Mouse (Mus musculus) thymus, adult 2 months (tissue): Measurements from ENCODE around the gene Tst.

Experiments used
- CTCF ChIP-seq: fragments of 200-500 bp; IDR thresholded peaks from 2 replicates; pipeline ENCODE4 v1.5.1; 2012; ENCODE audit warnings: mild to moderate bottlenecking, control low read depth, low read length, moderate library complexity, borderline replicate concordance; ENCODE audit not compliant: control insufficient read depth, poor library complexity, insufficient read depth; ENCODE audit errors: extremely low read depth
- POLR2A ChIP-seq: fragments of 200-500 bp; IDR thresholded peaks from 2 replicates; pipeline ENCODE4 v1.6.1; 2012; ENCODE audit warnings: mild to moderate bottlenecking, low read length, control low read depth, moderate library complexity; ENCODE audit not compliant: control insufficient read depth, poor library complexity, insufficient read depth; ENCODE audit errors: extremely low read depth

DNA sequence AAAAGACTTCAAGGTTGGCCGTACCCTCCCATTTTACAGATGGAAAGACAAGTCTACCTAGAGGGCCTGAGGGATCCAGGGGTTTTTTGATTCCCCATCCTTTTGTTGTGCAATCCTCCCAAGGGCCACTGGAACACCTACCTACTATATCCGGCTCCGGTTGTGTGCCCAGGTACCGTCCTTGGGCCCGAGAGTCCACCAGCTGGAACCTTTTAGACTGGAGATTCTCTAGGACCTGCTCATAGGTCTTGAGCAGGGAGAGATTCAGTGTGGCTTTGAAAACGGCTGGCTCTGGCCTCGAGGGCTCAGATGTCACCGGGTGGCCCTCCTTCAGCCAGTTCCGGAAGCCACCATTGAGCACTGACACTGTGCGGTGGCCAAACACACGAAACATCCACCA is 609 bp downstream of the Tst start:
- TF ChIP-seq CTCF, result no peak
- TF ChIP-seq POLR2A, result no peak
